Mouse (Mus musculus) neutrophil, adult 59 days (primary cell): ENCODE measurements around the gene Casc1. TPM values are rescaled to one million over a fixed set of nuclear protein-coding genes. Genes with fewer than 3 reads are reported as not detected.

ENCODE experiments used
- total RNA-seq, 2 experiments: library from RNA; stranded (reverse); gene quantifications; 1 replicate in 1 of 2; 2 replicates in 1 of 2; pipeline ENCODE4 v1.2.4; 2023

The Casc1 gene
- total RNA-seq = under 1 TPM; 0.44 to 0.46 TPM

DNA sequence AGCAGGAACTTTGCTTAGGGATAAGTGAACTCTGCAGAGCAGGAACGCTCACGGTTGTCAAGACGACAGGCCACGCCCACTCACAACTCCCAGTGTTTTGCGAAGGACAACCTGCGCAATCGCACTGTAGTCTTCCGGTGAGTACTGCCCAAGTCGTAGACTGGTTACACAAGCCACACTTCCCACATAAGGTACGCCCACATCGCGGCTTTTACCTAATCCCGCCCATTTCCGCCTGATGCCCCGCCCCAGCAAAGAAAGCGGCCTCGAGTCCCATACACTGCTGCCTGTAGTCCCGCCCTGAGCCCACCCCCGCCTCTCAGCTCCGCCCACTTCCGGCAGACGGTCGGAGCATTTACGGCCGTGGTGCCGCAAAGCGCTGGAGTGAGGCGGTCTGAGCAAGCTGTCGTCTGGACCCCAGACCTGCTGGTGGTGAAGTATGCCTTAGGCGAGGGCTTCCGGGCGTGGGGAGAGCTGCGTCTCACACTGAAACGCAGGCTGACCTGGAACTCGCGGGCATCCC is at the start of gene Casc1, which contains the start of gene Etfrf1:
Gene Casc1 (minus strand): TSS at position 190 of the 523 bp plus-strand sequence.
Gene Etfrf1 (plus strand): TSS at position 319 of the 523 bp plus-strand sequence.

DNA sequence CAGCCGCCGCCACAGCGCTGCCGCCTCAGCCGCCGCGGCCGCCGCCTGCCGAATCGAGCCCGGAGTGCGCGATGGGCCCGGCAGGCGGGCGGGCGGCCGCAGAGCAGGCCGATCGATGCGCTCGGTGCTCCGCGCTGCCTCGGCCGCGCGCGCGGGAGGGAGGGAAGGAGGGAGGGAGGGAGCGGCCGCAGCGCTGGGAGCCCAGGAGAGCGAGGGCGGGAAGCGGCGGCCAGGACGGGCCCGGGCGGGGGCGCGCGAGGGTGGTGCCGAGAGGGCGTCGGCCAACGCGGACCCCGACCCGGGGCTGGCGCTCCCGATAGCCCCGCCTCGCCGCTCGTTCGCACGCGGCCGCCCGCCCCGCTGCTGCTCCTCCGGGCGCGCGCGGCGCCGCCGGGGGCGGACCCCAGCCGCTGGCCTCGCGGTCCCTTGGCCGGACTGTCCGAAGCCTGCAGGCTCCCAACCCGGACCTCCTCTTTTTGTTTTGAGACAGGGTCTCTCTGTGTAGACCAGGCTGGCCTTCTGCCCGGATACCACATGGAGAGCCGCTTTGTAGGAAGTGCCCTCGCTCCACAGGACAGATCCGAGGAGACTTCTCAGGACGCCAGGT is 39.5 kb upstream of the Casc1 start, which contains the start of gene Kras:
Gene Kras (minus strand): TSS at position 55 of the 607 bp plus-strand sequence.

Other genes starting within 250 kb of the Casc1 start
- 1 to 10 TPM; 1.2 to 1.4 TPM for gene Bcat1, start 134.8 kb downstream of the Casc1 start, total RNA-seq
- gene Lrmp, start 95.4 kb downstream of the Casc1 start, total RNA-seq = 100 to 1,000 TPM; 152 TPM
- gene Etfrf1, start 129 bp upstream of the Casc1 start, total RNA-seq = 10 to 100 TPM; 17.9 to 18.9 TPM
- gene Kras, start 39.2 kb upstream of the Casc1 start, total RNA-seq = 10 to 100 TPM; 66.0 to 68.2 TPM